Mouse (Mus musculus) midbrain, embryonic 14.5 days (tissue): ENCODE results near the gene Lmo3. TPM values are rescaled to one million over a fixed set of nuclear protein-coding genes. Genes with fewer than 3 reads are reported as not detected.
A peak's percentile ranks its signal among the peaks of the same experiment; 100 is the strongest.

Source experiments
- ATAC-seq: fragments of 200-750 bp; cut with Nextera tagmentation; 2 replicates; pipeline ENCODE4 v1.8.0; 2017; ENCODE audit warnings: moderate number of reproducible peaks, moderate library complexity; ENCODE audit not compliant: low FRiP score, low TSS enrichment
- DNase-seq: peaks from one replicate; pipeline ENCODE4 v3.0.0-alpha.2; 2015
- H3K27ac ChIP-seq: fragments of 300-500 bp; sonication (generic); replicated peaks from 2 replicates; pipeline ENCODE4 v1.5.1; 2014; ENCODE audit warnings: mild to moderate bottlenecking, low read depth, low read length, moderate library complexity
- H3K27me3 ChIP-seq: fragments of 300-500 bp; sonication (generic); 2 replicates; pipeline ENCODE4 v1.6.1; 2014; ENCODE audit warnings: low read length, control low read depth, mixed read lengths; ENCODE audit not compliant: control insufficient read depth, insufficient read depth
- H3K36me3 ChIP-seq: fragments of 300-500 bp; sonication (generic); 2 replicates; pipeline ENCODE4 v1.6.1; 2014; ENCODE audit warnings: low read length, control low read depth; ENCODE audit not compliant: control insufficient read depth, insufficient read depth
- H3K4me1 ChIP-seq: fragments of 300-500 bp; sonication (generic); 2 replicates; pipeline ENCODE4 v1.6.1; 2014; ENCODE audit warnings: mild to moderate bottlenecking, antibody characterized with exemption, low read length, control low read depth; ENCODE audit not compliant: control insufficient read depth, insufficient read depth
- H3K4me2 ChIP-seq: fragments of 300-500 bp; sonication (generic); 2 replicates; pipeline ENCODE4 v1.6.1; 2014; ENCODE audit warnings: mild to moderate bottlenecking, low read length, moderate library complexity
- H3K4me3 ChIP-seq: fragments of 300-500 bp; sonication (generic); replicated peaks from 2 replicates; pipeline ENCODE4 v1.5.1; 2014; ENCODE audit warnings: low read depth, low read length
- H3K9ac ChIP-seq: fragments of 300-500 bp; sonication (generic); replicated peaks from 2 replicates; pipeline ENCODE4 v1.6.1; 2014; ENCODE audit warnings: mild to moderate bottlenecking, low read length, moderate library complexity
- H3K9me3 ChIP-seq: fragments of 300-500 bp; sonication (generic); 2 replicates; pipeline ENCODE4 v1.6.1; 2016; ENCODE audit warnings: low read length, control low read depth, mixed read lengths; ENCODE audit not compliant: control insufficient read depth
- WGBS: fragments of 180-500 bp; shearing (Covaris S2); extraction: QIAGEN DNeasy Blood & Tissue Kit; methylation state at CpG from one replicate; pipeline ENCODE4 v1.1.7; 2014; 5-methylcytosine and 5-hydroxymethylcytosine counted together
- polyA plus RNA-seq: library from polyadenylated mRNA; unstranded; fragments of >200 nt; fragmentation: Nextera tagmentation; extraction: Ambion mirVana; gene quantifications from 2 replicates; pipeline ENCODE4 v1.2.1, GENCODE M21; 2014

Lmo3 gene
- polyA plus RNA-seq: 213 and 218 TPM in 2 replicates

DNA sequence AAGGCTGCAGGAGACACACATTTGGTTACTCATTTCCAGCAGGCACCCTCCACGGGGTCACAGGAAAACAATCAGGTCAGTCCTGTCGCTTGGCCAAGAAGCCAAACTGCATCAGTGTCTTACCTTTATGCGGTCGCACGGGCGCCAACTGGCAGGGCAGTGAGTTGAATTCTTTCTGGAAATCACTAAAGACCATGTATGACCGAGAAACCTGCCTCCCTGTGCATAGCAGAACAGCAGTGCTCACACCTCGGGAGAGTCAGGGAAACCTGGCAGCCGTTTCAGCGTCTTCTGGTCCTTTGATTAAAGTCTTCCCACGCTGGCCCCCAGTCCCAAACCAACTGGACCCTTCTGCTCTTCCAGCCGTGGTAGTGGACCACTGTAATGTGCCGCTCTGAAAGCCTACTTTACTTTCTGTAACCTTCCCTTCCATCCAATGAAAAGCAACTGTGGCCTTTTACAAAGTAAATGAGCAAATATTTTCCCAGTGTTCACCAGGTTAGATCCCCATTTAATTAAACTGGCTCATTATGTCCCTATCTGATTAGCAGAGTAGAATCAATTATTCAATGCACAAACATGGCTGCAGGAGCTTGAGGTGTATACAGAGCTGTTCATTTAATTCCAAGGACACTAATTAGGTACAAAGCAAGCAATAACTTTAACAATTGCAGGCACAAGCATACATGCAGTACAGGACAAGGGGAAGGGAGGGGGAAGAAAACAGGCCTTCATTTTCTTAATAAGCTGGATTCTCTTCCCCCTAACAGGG lies at the start of gene Lmo3:
TSS of gene Lmo3 (minus strand) at position 235 of the 772 bp plus-strand sequence.
- peak; percentile 41 for ATAC-seq
- H3K4me2 ChIP-seq: peak within 1 kb of the TSS; percentile 39

DNA sequence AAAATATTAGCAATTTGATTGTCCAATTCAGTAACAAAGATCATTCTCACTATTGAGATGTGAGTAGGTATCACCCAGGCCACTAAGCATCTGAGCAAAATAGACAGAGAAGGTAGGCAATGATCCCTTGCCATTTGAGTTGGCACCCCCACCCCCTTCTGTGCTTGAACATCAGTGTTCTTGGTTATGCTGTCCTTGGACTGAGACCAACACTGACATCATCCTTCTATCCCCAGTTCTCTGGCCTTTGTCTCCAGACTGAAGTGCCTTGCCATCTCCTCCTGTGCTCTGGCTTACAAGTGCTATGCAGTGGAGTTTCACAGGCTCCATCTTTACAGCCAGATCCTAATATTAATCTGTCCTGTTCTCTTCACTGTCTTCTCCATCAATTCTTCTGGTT lies 39.0 kb upstream of the Lmo3 start:
- Histone ChIP-seq H3K9ac (no peak overlapping the region), H3K27ac (no peak overlapping the region), H3K4me2 (no peak overlapping the region), H3K9me3 (no peaks in the 10 kb centered on the region), H3K27me3 (no peaks in the 10 kb centered on the region), H3K4me3 (no peak overlapping the region), H3K36me3 (no peaks in the 10 kb centered on the region), H3K4me1 (no peaks in the 10 kb centered on the region)
- ATAC-seq: no peak
- no peak for DNase-seq

More for the DNA sequence above, at the start of gene Lmo3:
- DNase-seq: peak; percentile 52
- H3K27ac ChIP-seq: peak within 1 kb of the TSS; percentile 52
- WGBS: 41% methylated on average over 13 of the region's 13 CpGs
- H3K4me1 ChIP-seq: peaks cover 30% of the 10 kb centered on the region
- no peaks in the 10 kb centered on the region for H3K9me3 ChIP-seq
- no peaks in the 10 kb centered on the region for H3K27me3 ChIP-seq
- H3K9ac ChIP-seq: no peak within 1 kb of the TSS
- peak within 1 kb of the TSS; percentile 7 for H3K4me3 ChIP-seq
- no peaks in the 10 kb centered on the region for H3K36me3 ChIP-seq

DNA sequence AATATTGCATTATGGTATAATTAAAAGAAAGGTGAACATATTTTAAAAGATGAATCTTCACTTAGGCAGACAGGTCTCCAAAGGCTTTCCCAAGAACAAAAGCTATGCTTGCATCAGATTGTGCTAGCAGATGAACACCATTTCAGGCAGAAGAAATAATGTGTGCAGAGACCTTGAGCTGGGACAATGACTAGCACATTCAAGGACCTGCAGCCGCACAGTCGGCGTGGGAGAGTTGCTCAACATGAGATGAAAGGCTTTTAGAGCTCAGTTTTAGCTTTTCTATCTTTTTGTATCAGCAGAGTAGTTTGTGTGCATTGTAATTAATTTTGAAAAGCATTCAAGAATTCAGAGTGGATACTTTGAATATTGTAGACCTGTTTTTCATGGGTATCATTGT lies 36.6 kb upstream of the Lmo3 start:
- H3K4me2 ChIP-seq: no peak overlapping the region
- no peaks in the 10 kb centered on the region for H3K9me3 ChIP-seq
- no peaks in the 10 kb centered on the region for H3K36me3 ChIP-seq
- no peaks in the 10 kb centered on the region for H3K4me1 ChIP-seq
- no peaks in the 10 kb centered on the region for H3K27me3 ChIP-seq
- 89% methylated on average over 3 of the region's 3 CpGs for WGBS
- no peak overlapping the region for H3K4me3 ChIP-seq
- H3K27ac ChIP-seq: no peak overlapping the region
- no peak overlapping the region for H3K9ac ChIP-seq
- ATAC-seq: no peak
- DNase-seq: no peak

- H3K9me3 ChIP-seq: no peaks in the 10 kb centered on the region
- WGBS: 61% methylated on average over 15 of the region's 15 CpGs
- no peak for ATAC-seq
Observed at GRCm38 (mm10) chr6:138597016-138597415, 15.2 kb upstream of the Lmo3 start.

DNA sequence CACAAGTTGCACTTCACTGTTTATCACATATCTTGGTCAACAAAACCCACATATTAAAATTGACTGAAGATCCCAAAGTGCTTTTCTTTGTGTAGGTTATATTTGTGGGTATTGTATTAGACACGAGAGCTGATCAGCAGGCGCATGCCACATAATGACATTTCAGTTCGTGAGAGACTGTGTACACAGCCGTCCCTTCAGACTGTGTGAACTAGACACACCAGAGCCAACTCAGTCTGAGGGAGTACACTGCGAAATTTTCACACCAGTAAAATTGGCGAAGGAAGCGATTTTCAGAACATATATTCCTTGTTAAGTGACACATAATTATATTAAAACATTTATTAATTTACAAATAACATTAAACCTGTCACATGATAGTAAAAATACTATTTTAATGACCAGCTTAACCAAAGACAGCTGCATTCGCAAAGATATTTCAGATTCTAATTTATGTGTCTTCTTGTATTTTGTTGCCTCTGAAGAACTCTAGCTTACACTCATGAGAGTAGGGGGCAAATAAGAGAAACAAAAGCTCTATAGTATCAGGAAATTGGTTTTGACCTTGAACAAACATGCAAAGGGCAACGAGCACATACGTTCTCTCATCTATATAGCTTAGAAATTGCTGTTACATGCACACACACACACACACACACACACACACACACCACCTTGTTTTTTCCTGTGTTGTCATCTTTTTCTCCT lies 14.4 kb upstream of the Lmo3 start:
- Histone ChIP-seq H3K9me3 (no peaks in the 10 kb centered on the region), H3K4me1 (no peaks in the 10 kb centered on the region), H3K4me3 (no peak overlapping the region), H3K9ac (no peak overlapping the region), H3K4me2 (no peak overlapping the region), H3K27ac (no peak overlapping the region), H3K36me3 (no peaks in the 10 kb centered on the region), H3K27me3 (no peaks in the 10 kb centered on the region)
- DNase-seq (no peak), ATAC-seq (no peak)
- WGBS: 77% methylated on average over 10 of the region's 10 CpGs

More at GRCm38 (mm10) chr6:138597016-138597415, 15.2 kb upstream of the Lmo3 start:
- Histone ChIP-seq H3K4me3 (no peak overlapping the region), H3K4me2 (no peak overlapping the region), H3K36me3 (no peaks in the 10 kb centered on the region), H3K9ac (no peak overlapping the region), H3K27me3 (no peaks in the 10 kb centered on the region), H3K27ac (no peak overlapping the region), H3K4me1 (no peaks in the 10 kb centered on the region)
- DNase-seq: no peak

- 74% methylated on average over 8 of the region's 8 CpGs for WGBS
- Histone ChIP-seq H3K27ac (peak overlapping the region; percentile 61), H3K36me3 (no peaks in the 10 kb centered on the region), H3K4me2 (peak overlapping the region; percentile 19; the same call in 1 of the 2 replicates), H3K4me1 (peaks cover 30% of the 10 kb centered on the region), H3K9ac (no peak overlapping the region), H3K4me3 (no peak overlapping the region), H3K9me3 (no peaks in the 10 kb centered on the region), H3K27me3 (no peaks in the 10 kb centered on the region)
- ATAC-seq: no peak
- no peak for DNase-seq
Observed at GRCm38 (mm10) chr6:138583314-138583713, 1.5 kb upstream of the Lmo3 start.

DNA sequence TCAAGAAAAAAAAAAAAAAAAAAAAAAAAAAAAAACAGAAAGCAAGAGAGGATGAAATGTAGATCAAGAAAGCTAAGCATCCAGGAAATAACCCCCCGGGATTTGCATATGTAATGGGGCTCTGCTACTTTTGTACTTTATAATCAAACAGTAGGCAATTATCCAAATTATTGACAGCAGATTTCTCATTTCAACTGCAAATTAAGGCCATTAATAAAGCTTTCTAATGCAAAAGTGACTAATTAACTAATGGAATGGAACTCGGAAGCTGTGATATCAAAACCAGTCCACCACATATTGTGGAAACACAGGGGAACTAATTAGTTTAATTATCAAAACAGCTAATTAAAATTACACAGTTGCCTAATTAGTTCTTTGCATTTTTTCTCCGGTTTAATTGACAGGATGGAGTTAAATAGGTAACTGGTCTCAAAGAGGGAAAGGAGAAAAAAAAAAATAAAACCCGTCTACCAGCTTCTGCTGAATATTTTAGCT lies 785 bp upstream of the Lmo3 start:
- Histone ChIP-seq H3K27ac (no peak overlapping the region), H3K4me3 (no peak overlapping the region), H3K36me3 (no peaks in the 10 kb centered on the region), H3K4me1 (peaks cover 30% of the 10 kb centered on the region), H3K4me2 (no peak overlapping the region), H3K9ac (no peak overlapping the region), H3K9me3 (no peaks in the 10 kb centered on the region), H3K27me3 (no peaks in the 10 kb centered on the region)
- DNase-seq: peak; percentile 77
- WGBS: 39% methylated on average over 4 of the region's 4 CpGs
- ATAC-seq: no peak

- 17% methylated on average over 9 of the region's 9 CpGs for WGBS
- no peaks in the 10 kb centered on the region for H3K27me3 ChIP-seq
- peak overlapping the region; percentile 7; the same call in 1 of the 2 replicates for H3K4me3 ChIP-seq
- H3K4me2 ChIP-seq: peak overlapping the region; percentile 39
- peaks cover 30% of the 10 kb centered on the region for H3K4me1 ChIP-seq
- no peaks in the 10 kb centered on the region for H3K9me3 ChIP-seq
- H3K9ac ChIP-seq: no peak overlapping the region
- H3K27ac ChIP-seq: peak overlapping the region; percentile 52
- ATAC-seq: no peak
- H3K36me3 ChIP-seq: no peaks in the 10 kb centered on the region
- DNase-seq: peak; percentile 64
Observed at GRCm38 (mm10) chr6:138580491-138581076, 1.2 kb downstream of the Lmo3 start.
